Mouse (Mus musculus) embryo, embryonic 11 days (tissue): ENCODE measurements at regions not wholly inside any gene's neighbourhood (a gene's known extent, or its start where the extent isn't known, plus 50 kb on each side); places are given as distances from the start of the nearest gene placed in this dataset.

ENCODE experiments used
- DNase-seq: peaks from one replicate; pipeline ENCODE4 v3.0.0-alpha.2; 2015

DNA sequence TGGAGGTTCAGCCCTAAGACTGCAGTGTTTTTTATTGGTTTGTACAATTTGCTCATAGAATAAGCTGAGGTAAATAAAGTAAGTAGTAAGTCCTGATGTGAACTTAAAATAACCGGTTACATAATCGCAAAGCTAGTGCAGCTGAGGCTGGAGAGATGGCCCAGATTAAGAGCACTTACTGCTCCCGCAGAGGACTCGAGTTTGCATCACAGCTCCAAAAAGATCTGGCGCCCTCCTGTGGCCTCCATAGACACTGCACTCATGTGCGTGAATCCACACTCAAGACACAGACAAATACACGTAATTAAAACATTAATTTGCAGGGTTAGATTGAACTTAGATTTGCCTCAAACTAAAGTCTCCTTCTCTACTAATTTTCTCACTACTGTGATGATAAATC is 66.3 kb upstream of the 1700021F07Rik start:
- no peak for DNase-seq

GRCm38 (mm10) chr2:173456924-173457623 is 65.3 kb upstream of the 1700021F07Rik start:
- DNase-seq, result no peak

- no peak for DNase-seq
Measured at GRCm38 (mm10) chr2:173457624-173458320, 64.6 kb upstream of the 1700021F07Rik start.

- DNase-seq, result no peak
Measured at GRCm38 (mm10) chr2:173458861-173459260, 63.5 kb upstream of the 1700021F07Rik start.

- DNase-seq, result no peak
Measured at GRCm38 (mm10) chr2:173463313-173463712, 59.1 kb upstream of the 1700021F07Rik start.

DNA sequence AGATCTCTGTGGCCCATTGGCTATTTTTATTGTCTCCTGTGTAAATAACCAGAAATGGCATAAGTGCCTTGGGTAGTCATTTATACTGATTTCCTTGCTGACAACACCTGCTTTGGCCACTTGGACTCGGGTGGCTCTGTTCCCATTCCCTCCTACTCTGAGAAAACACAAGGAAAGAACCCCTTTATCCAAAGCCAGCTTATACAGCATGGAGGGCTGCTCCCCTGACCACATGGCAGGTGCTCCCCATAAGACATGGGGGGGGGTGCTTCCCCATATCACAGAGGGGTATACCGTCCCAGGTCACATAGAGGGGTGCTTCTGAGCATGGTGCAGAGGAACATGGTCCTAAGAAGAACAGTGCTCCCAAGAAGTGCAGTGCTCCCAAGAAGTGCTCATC is 57.8 kb upstream of the 1700021F07Rik start:
- no peak for DNase-seq

DNA sequence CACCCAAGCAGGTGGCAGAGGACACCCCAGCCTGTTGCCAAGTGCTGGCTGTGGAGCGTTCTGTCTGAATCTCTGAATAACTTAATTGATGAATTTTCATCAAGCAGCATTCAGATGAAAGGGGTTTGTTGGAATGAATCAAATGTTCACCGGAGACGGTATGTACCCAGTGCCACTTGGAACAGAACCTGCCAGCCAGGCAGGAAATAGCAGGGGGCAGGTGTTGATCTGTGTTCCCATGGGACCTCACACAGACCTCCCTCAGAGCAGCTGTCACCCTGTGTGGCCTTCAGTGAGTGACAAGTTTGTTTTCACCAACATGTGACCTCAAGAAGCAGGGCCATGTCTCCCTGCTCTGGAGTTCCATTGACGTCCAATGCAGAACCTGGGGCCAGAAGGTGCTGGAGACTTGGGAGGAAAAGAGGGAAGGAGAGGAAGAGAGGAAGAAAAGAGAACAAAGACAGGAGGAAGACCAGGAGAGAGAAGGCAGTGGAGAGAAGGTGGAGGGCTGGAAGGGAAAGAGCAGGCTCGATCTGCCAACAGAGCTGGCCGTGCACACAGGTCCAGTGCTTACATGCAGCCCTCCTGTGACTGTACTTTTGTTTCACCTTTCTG is 57.3 kb upstream of the 1700021F07Rik start:
- DNase-seq, result no peak

DNA sequence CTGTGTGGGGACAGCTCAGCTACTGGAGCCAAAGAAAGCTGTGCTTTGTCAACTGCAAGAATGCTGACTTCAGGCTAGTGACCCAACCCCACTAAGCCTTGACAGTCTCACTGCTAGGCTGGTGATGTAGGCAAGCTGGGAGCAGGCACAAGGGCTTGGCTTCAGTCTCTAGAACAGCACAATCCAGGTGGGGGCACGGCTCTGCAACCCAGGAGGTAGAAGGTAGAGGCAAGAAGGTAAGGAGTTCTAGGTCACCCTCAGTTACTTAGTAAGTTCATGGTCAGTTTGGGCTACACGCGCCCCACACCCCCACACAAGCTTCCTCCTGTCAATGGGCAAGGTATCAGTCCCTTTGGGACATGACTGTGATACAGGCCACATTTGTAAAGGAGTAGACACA is 54.2 kb upstream of the 1700021F07Rik start:
- DNase-seq, result no peak

DNA sequence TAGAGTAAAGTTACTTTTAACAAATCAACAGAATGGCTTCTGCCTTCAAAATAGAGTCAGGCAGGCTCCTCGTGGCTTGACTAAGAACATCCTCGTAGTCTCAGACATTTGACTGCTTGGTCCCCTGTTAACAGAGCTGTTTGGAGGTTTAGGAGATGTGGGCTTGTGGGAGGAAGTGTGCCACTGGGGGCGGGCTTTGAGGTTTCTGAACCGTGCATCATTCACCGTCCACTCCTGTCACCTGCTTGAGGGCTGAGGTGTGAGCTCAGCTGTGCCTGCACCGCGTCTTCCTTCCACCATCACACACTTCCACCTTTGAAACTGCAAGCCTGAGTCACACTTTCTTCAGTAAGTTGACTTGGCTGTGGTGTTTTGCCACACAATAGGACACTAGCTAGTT is 52.6 kb upstream of the 1700021F07Rik start:
- no peak for DNase-seq
